ENCODE assay signal across 28 mouse cellular contexts in the genomic region with DNA sequence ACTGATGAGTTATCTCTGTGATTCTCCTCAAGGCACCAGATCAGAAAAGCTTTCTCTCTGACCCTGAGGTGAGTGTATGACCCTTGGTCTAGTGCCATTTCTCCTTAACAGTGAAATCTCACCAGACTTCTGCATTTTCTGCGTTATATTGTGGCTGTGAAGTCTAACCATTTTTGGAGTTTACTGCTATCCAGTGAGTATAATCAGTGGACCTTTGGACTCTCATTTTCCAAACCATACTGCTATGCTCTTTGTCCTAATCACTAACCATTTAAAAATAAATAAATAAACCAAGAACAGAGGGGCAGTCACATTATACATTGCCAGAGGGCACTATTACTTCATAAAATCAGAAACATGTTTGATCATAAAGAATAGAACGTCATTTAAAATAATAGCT. TPM values are rescaled to one million over a fixed set of nuclear protein-coding genes. Genes with fewer than 3 reads are reported as not detected.
"Had no signal": no experiment of that assay in that cellular context is flagged by ENCODE, and none has a peak within 500 bp of the region (broad histone marks: within the 10 kb centered on the region; RNA-seq: fewer than 3 reads in every experiment).

No protein-coding gene starts in this region.

- ATAC-seq: lung, postnatal 0 days; midbrain, embryonic 13.5 days; midbrain, embryonic 15.5 days; midbrain, embryonic 16.5 days had no signal

- DNase-seq: left cerebral cortex, postnatal 4 days; liver; liver, embryonic 13.5 days; lung, adult 18-20 months; lung, adult 2 months; lung, postnatal 14 days; midbrain, embryonic 14.5 days had no signal

- H3K4me1 ChIP-seq: limb, embryonic 10.5 days; limb, embryonic 12.5 days; limb, embryonic 13.5 days; limb, embryonic 15.5 days; liver, embryonic 12.5 days; liver, embryonic 13.5 days; liver, embryonic 15.5 days; lung, embryonic 15.5 days; megakaryocyte, embryonic 14.5 days; midbrain, embryonic 10.5 days; midbrain, embryonic 12.5 days; midbrain, embryonic 13.5 days; midbrain, embryonic 15.5 days; neural tube, embryonic 12.5 days had no signal

- H3K27me3 ChIP-seq: limb, embryonic 12.5 days; limb, embryonic 13.5 days; limb, embryonic 15.5 days; liver, embryonic 12.5 days; liver, embryonic 13.5 days; liver, embryonic 15.5 days; lung, embryonic 15.5 days; megakaryocyte, embryonic 14.5 days; midbrain, embryonic 12.5 days; midbrain, embryonic 13.5 days; midbrain, embryonic 15.5 days; neural tube, embryonic 12.5 days had no signal

- H3K4me2 ChIP-seq: limb, embryonic 12.5 days; limb, embryonic 13.5 days; limb, embryonic 15.5 days; liver, embryonic 12.5 days; liver, embryonic 13.5 days; liver, embryonic 15.5 days; lung, embryonic 14.5 days; lung, embryonic 15.5 days; midbrain, embryonic 11.5 days; midbrain, embryonic 12.5 days; midbrain, embryonic 13.5 days; midbrain, embryonic 15.5 days; neural tube, embryonic 12.5 days had no signal

- H3K4me3 ChIP-seq: left cerebral cortex, adult 2 months; limb, embryonic 10.5 days; limb, embryonic 12.5 days; limb, embryonic 13.5 days; limb, embryonic 15.5 days; liver, embryonic 12.5 days; liver, embryonic 13.5 days; liver, embryonic 15.5 days; lung, embryonic 15.5 days; megakaryocyte, embryonic 14.5 days; midbrain, embryonic 10.5 days; midbrain, embryonic 12.5 days; midbrain, embryonic 13.5 days; midbrain, embryonic 15.5 days; myocyte; neural tube, embryonic 12.5 days had no signal

- H3K9ac ChIP-seq: limb, embryonic 12.5 days; limb, embryonic 13.5 days; limb, embryonic 15.5 days; liver, embryonic 12.5 days; liver, embryonic 13.5 days; liver, embryonic 14.5 days; liver, embryonic 15.5 days; lung, embryonic 14.5 days; lung, embryonic 15.5 days; midbrain, embryonic 12.5 days; midbrain, embryonic 13.5 days; midbrain, embryonic 15.5 days; neural tube, embryonic 12.5 days had no signal

- H3K27ac ChIP-seq: left cerebral cortex, adult 2 months; limb, embryonic 10.5 days; limb, embryonic 12.5 days; limb, embryonic 13.5 days; limb, embryonic 15.5 days; liver, embryonic 12.5 days; liver, embryonic 13.5 days; liver, embryonic 14.5 days; liver, embryonic 15.5 days; lung, embryonic 15.5 days; macrophage; midbrain, embryonic 10.5 days; midbrain, embryonic 12.5 days; midbrain, embryonic 13.5 days; midbrain, embryonic 15.5 days; neural tube, embryonic 12.5 days had no signal

- H3K36me3 ChIP-seq: limb, embryonic 10.5 days; limb, embryonic 12.5 days; limb, embryonic 13.5 days; limb, embryonic 15.5 days; liver, embryonic 12.5 days; liver, embryonic 13.5 days; liver, embryonic 15.5 days; lung, embryonic 15.5 days; midbrain, embryonic 10.5 days; midbrain, embryonic 12.5 days; midbrain, embryonic 13.5 days; midbrain, embryonic 15.5 days; neural tube, embryonic 12.5 days had no signal

- H3K9me3 ChIP-seq: limb, embryonic 10.5 days; limb, embryonic 12.5 days; limb, embryonic 13.5 days; limb, embryonic 15.5 days; liver, embryonic 12.5 days; liver, embryonic 13.5 days; liver, embryonic 15.5 days; lung, embryonic 15.5 days; midbrain, embryonic 10.5 days; midbrain, embryonic 12.5 days; midbrain, embryonic 13.5 days; midbrain, embryonic 15.5 days; neural tube, embryonic 12.5 days had no signal

RNA-seq across cellular contexts. Expression of a gene that starts 53.8 kb away (rescaled TPM):
- polyA plus RNA-seq: macrophage, myocyte had no signal
